Mouse (Mus musculus) forebrain, embryonic 12.5 days (tissue): ENCODE data around the gene Zfp367. TPM values are rescaled to one million over a fixed set of nuclear protein-coding genes. Genes with fewer than 3 reads are reported as not detected.

Experiments used
- ATAC-seq: fragments of 200-750 bp; cut with Nextera tagmentation; 2 replicates; pipeline ENCODE4 v1.8.0; 2017; ENCODE audit warnings: moderate TSS enrichment; ENCODE audit not compliant: low FRiP score
- H3K27ac ChIP-seq: fragments of 300-500 bp; sonication (generic); 2 replicates; pipeline ENCODE4 v1.5.1; 2016; ENCODE audit warnings: mild to moderate bottlenecking
- H3K27me3 ChIP-seq: fragments of 300-500 bp; sonication (generic); 2 replicates; pipeline ENCODE4 v1.6.1; 2016; ENCODE audit warnings: mild to moderate bottlenecking
- H3K36me3 ChIP-seq: fragments of 300-500 bp; sonication (generic); replicated peaks from 2 replicates; pipeline ENCODE4 v1.6.1; 2016; ENCODE audit warnings: mild to moderate bottlenecking
- H3K4me1 ChIP-seq: fragments of 300-500 bp; sonication (generic); 2 replicates; pipeline ENCODE4 v1.6.1; 2016
- H3K4me2 ChIP-seq: fragments of 300-500 bp; sonication (generic); 2 replicates; pipeline ENCODE4 v1.6.1; 2016; ENCODE audit warnings: mild to moderate bottlenecking, moderate library complexity
- H3K4me3 ChIP-seq: fragments of 300-500 bp; sonication (generic); replicated peaks from 2 replicates; pipeline ENCODE4 v1.5.1; 2016; ENCODE audit warnings: mild to moderate bottlenecking
- H3K9ac ChIP-seq: fragments of 300-500 bp; sonication (generic); 2 replicates; pipeline ENCODE4 v1.6.1; 2016; ENCODE audit warnings: mild to moderate bottlenecking
- H3K9me3 ChIP-seq: fragments of 300-500 bp; sonication (generic); 2 replicates; pipeline ENCODE4 v1.6.1; 2016
- WGBS: fragments of 180-500 bp; shearing (Covaris S2); methylation state at CpG from one replicate; pipeline ENCODE4 v1.1.7; 2016; 5-methylcytosine and 5-hydroxymethylcytosine counted together
- polyA plus RNA-seq: library from polyadenylated mRNA; unstranded; fragments of >200 nt; fragmentation: Nextera tagmentation; extraction: Ambion mirVana; gene quantifications from 2 replicates; pipeline ENCODE4 v1.2.1, GENCODE M21; 2016

Gene Zfp367
- polyA plus RNA-seq, 1 experiment from 2014 or later: 27.9 TPM

DNA sequence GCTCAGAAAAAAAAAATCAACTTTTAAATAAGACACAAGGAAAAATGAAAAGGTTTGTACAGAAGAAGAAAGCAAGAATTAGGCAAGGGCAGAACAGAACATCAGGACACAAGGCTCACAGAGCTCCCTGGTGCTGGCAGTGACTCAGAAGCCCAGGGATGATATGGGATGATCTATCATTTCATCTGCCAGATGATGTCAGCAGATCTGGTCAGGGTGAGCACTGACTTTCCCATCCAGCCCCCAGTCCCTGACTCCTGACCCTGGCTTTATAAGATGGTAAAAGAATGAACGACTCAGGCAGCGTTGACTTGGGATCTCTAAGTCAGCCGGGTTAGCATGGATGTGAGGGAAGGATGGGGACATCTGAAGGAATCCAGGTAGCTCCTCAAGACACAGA lies 69.7 kb downstream of the Zfp367 start:
- Histone ChIP-seq H3K9ac (no peak overlapping the region), H3K27ac (no peak overlapping the region), H3K27me3 (no peaks in the 10 kb centered on the region), H3K36me3 (no peaks in the 10 kb centered on the region), H3K9me3 (no peaks in the 10 kb centered on the region), H3K4me3 (no peak overlapping the region), H3K4me2 (no peak overlapping the region), H3K4me1 (peaks cover 23% of the 10 kb centered on the region)
- 81% methylated on average over 3 of the region's 3 CpGs for WGBS
- ATAC-seq: no peak

Other genes starting within 250 kb of the Zfp367 start
- gene Hsd17b3, start 64.0 kb downstream of the Zfp367 start, polyA plus RNA-seq: not detected in 2 replicates
- gene Slc35d2, start 23.8 kb downstream of the Zfp367 start, polyA plus RNA-seq: 1.3 and 1.9 TPM in 2 replicates
- gene Habp4, start 8.6 kb upstream of the Zfp367 start, polyA plus RNA-seq: 20.0 and 20.6 TPM in 2 replicates
- gene Cdc14b, start 122.1 kb upstream of the Zfp367 start, polyA plus RNA-seq: 8.3 and 11.2 TPM in 2 replicates
- 15.7 and 16.9 TPM in 2 replicates for gene Aaed1, start 159.5 kb upstream of the Zfp367 start, polyA plus RNA-seq
- gene Ctsl, start 217.7 kb upstream of the Zfp367 start, polyA plus RNA-seq: 79.9 and 81.7 TPM in 2 replicates